Mouse (Mus musculus) embryonic facial prominence, embryonic 10.5 days (tissue): Measurements from ENCODE around the gene Pla2g4a. TPM values are rescaled to one million over a fixed set of nuclear protein-coding genes. Genes with fewer than 3 reads are reported as not detected.
"Not testable (repeated sequence)": the region's sequence is repeated elsewhere in the genome, so short reads cannot be mapped to it uniquely, and the experiment has no call there.

Experiments used
- DNase-seq: peaks from one replicate; pipeline ENCODE4 v3.0.0-alpha.2; 2017; ENCODE audit warnings: low spot score
- H3K27ac ChIP-seq: fragments of 300-500 bp; sonication (generic); replicated peaks from 2 replicates; pipeline ENCODE4 v1.5.1; 2016; ENCODE audit warnings: mild to moderate bottlenecking
- H3K27me3 ChIP-seq: fragments of 300-500 bp; sonication (generic); replicated peaks from 2 replicates; pipeline ENCODE4 v1.6.1; 2016; ENCODE audit warnings: low read depth, mild to moderate bottlenecking; ENCODE audit not compliant: poor library complexity, severe bottlenecking
- H3K36me3 ChIP-seq: fragments of 300-500 bp; sonication (generic); replicated peaks from 2 replicates; pipeline ENCODE4 v1.6.1; 2016; ENCODE audit warnings: mild to moderate bottlenecking, moderate library complexity
- H3K4me1 ChIP-seq: fragments of 300-500 bp; sonication (generic); 2 replicates; pipeline ENCODE4 v1.6.1; 2016
- H3K4me3 ChIP-seq: fragments of 300-500 bp; sonication (generic); 2 replicates; pipeline ENCODE4 v1.5.1; 2016; ENCODE audit warnings: mild to moderate bottlenecking, moderate library complexity
- H3K9me3 ChIP-seq: fragments of 300-500 bp; sonication (generic); 2 replicates; pipeline ENCODE4 v1.6.1; 2016; ENCODE audit warnings: mild to moderate bottlenecking
- WGBS: fragments of 180-500 bp; shearing (Covaris S2); methylation state at CpG from one replicate; pipeline ENCODE4 v1.1.7; 2016; 5-methylcytosine and 5-hydroxymethylcytosine counted together
- polyA plus RNA-seq: library from polyadenylated mRNA; unstranded; fragments of >200 nt; fragmentation: Nextera tagmentation; extraction: Ambion mirVana; gene quantifications from 2 replicates; pipeline ENCODE4 v1.2.1, GENCODE M21; 2016

Pla2g4a gene
- polyA plus RNA-seq, 1 experiment from 2014 or later, result 16.0 TPM

DNA sequence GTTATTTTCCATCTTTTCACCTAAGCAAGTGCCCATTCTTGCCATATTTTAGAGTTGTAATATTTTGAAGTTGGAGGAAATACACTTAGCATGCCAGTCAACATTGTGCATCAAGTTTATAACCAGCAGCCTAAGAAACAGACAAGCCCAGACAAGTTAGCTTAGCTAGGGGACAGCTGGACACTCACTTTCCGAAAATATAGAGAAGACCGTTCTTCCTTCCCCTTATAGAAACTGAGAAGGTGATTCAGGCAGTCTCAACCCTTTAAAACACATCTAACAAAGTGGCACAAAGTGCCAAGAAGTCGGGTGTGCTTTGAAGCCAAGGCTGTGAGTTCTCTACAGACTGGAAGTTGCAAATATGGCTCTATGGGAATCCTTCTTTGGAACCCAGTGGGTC is 10.4 kb downstream of the Pla2g4a start:
- no peaks in the 10 kb centered on the region for H3K9me3 ChIP-seq
- no peaks in the 10 kb centered on the region for H3K36me3 ChIP-seq
- H3K27me3 ChIP-seq, result no peaks in the 10 kb centered on the region
- no peak overlapping the region for H3K4me3 ChIP-seq
- DNase-seq, result no peak
- 86% methylated on average over 3 of the region's 3 CpGs for WGBS
- H3K27ac ChIP-seq, result no peak overlapping the region
- 0 out of 2 replicates have a peak, but pooled peaks cover 4% of the 10 kb centered on the region for H3K4me1 ChIP-seq

DNA sequence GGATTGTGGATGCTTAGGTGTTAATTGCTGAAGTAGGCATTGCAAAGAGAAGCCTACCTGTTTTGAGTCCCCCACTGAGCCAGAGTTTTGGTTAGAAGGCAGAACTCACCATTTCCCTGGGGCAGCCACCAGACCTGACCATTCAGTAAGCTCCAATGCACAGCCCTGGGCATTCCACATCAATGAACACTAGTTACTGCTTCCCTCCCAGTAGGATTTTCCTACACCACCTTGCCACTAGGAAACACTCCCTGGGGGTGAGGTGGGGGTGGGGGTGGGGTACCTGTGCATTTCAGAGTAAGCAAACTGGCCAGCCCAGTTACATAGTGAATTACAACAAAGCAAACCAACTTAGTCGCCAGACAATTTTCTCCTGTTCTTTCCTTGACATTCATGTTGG is 10.8 kb downstream of the Pla2g4a start:
- H3K27ac ChIP-seq, result no peak overlapping the region
- H3K27me3 ChIP-seq, result no peaks in the 10 kb centered on the region
- 79% methylated on average over 1 of the region's 1 CpGs for WGBS
- no peak for DNase-seq
- H3K4me3 ChIP-seq, result no peak overlapping the region
- 0 out of 2 replicates have a peak, but pooled peaks cover 4% of the 10 kb centered on the region for H3K4me1 ChIP-seq
- H3K9me3 ChIP-seq, result no peaks in the 10 kb centered on the region
- H3K36me3 ChIP-seq, result no peaks in the 10 kb centered on the region

DNA sequence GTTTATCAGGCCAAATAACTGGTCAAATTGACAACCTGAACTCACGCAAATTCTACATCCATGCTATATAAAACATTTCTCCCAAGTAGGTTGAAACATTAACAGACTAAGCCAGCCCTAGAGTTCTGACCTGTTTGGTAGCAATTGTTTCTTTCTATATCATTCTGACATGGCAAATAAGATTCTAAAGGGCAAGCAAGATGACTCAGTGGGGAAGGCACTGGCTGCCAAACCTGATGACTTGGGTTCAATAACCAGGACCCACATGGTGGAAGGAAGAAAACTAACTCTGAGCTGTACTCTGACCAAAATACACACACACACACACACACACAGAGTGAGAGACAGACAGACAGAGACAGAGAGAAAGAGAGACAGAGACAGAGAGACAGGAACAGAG is 11.8 kb downstream of the Pla2g4a start:
- Histone ChIP-seq H3K4me1 (0 out of 2 replicates have a peak, but pooled peaks cover 4% of the 10 kb centered on the region), H3K9me3 (no peaks in the 10 kb centered on the region), H3K27me3 (no peaks in the 10 kb centered on the region), H3K27ac (no peak overlapping the region), H3K4me3 (no peak overlapping the region), H3K36me3 (no peaks in the 10 kb centered on the region)
- WGBS, result 98% methylated on average over 1 of the region's 1 CpGs
- no peak for DNase-seq

DNA sequence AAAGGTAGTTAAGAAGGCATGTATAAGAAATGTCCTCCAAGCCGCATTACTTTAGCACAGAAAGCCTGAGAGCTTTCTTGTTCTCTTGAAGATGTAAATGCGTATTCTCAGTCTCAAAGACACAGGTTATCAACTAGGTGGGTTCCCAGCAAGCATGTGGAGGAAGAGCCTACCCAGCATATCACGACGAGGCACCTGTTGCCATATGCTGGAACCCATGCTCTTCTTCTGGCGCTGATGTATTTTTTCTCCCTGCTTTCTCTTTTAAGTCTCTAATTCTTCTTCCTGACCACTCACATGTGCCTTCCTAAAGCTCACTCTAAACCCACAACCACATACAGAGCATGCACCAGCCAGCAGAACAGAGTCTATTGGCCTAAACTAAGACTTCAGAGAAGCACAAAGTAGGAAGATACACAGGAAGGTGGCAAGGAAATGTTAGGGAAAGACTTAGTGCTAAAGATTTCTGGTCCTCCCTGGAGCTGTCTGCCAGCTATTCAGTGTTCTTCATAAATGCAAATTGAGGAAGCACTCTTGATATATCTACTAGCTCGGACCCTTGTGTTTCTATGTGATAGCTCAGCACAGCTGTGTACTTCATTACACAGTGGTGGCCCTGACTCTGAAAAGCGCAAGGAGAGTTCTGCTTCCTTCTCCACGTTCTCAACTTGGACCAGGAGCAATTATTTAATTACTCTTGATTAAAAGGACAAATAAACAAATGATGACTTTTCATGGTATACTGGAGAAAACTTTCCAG is 12.8 kb downstream of the Pla2g4a start:
- no peak for DNase-seq
- WGBS, result 87% methylated on average over 8 of the region's 8 CpGs
- H3K4me3 ChIP-seq, result no peak overlapping the region
- H3K4me1 ChIP-seq, result 0 out of 2 replicates have a peak, but pooled peaks cover 4% of the 10 kb centered on the region
- no peak overlapping the region for H3K27ac ChIP-seq
- no peaks in the 10 kb centered on the region for H3K9me3 ChIP-seq
- H3K36me3 ChIP-seq, result no peaks in the 10 kb centered on the region
- no peaks in the 10 kb centered on the region for H3K27me3 ChIP-seq

DNA sequence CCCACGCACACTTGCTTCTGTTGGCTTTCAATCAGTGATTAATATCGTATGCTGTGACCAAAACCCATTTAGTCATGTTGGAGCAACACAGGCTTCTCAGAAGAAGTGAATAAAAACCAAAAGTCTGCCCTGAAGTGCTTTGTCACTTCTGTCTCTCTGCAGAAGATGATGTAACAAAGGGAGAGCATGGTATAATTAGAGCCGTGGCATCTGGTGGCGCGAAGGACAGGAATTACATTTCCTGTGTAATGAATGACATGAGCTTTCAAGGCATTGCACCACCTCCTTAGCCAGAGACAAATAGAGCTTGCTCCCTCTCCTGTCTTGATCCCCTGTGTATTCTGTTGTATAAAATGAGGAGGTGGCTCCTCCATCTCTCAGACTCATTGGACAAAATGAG is 14.1 kb downstream of the Pla2g4a start:
- H3K4me1 ChIP-seq, result 0 out of 2 replicates have a peak, but pooled peaks cover 4% of the 10 kb centered on the region
- no peaks in the 10 kb centered on the region for H3K9me3 ChIP-seq
- no peaks in the 10 kb centered on the region for H3K27me3 ChIP-seq
- no peak overlapping the region for H3K27ac ChIP-seq
- WGBS, result 58% methylated on average over 5 of the region's 5 CpGs
- H3K4me3 ChIP-seq, result no peak overlapping the region
- H3K36me3 ChIP-seq, result no peaks in the 10 kb centered on the region
- DNase-seq, result no peak

DNA sequence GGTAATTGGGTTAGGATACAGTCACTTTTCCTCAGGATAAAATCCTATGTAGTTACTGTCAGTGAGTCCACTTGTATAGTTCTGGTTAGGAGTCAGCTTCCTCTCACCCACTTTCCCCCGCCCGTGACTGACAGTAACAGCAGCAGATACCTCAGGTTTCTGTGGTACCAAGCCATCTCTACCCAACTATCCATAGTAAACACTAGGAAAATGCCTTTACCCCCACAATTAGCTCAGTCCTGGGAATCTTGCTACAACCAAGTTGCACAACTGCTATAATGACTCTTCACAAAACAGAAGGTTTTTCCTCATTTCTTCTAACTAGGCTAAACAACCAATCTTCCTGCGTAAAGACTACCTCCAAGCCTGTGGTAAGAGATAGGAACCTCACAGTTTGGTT is 14.7 kb downstream of the Pla2g4a start:
- 0 out of 2 replicates have a peak, but pooled peaks cover 4% of the 10 kb centered on the region for H3K4me1 ChIP-seq
- 87% methylated on average over 3 of the region's 3 CpGs for WGBS

DNA sequence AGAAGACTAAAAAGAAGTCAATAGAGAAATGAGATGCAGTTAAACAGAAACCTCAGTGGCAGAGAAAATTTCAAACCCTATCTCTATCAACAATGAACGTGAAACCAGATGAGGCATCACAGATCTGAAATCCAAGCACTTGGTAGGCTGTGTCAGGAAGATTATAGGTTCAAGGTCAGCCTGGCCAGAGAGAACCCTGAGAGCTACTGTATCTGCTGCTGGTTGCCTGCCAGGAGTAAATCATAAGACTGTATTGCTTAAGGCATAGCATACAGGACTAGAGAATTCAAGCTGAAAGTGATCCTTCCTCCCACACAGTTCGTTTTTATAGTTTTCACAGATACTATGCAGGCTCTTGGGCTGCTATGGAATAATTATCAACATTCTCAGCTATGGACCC is 17.5 kb downstream of the Pla2g4a start:
- WGBS, result 75% methylated on average over 2 of the region's 2 CpGs
- H3K27me3 ChIP-seq, result no peaks in the 10 kb centered on the region
- no peaks in the 10 kb centered on the region for H3K36me3 ChIP-seq
- H3K9me3 ChIP-seq, result no peaks in the 10 kb centered on the region
- H3K4me1 ChIP-seq, result 0 out of 2 replicates have a peak, but pooled peaks cover 4% of the 10 kb centered on the region
- no peak overlapping the region for H3K4me3 ChIP-seq
- no peak overlapping the region for H3K27ac ChIP-seq
- DNase-seq, result no peak

More for the DNA sequence above, 14.7 kb downstream of the Pla2g4a start:
- no peaks in the 10 kb centered on the region for H3K9me3 ChIP-seq
- H3K27me3 ChIP-seq, result no peaks in the 10 kb centered on the region
- H3K36me3 ChIP-seq, result no peaks in the 10 kb centered on the region
- H3K4me3 ChIP-seq, result no peak overlapping the region
- no peak for DNase-seq
- no peak overlapping the region for H3K27ac ChIP-seq

DNA sequence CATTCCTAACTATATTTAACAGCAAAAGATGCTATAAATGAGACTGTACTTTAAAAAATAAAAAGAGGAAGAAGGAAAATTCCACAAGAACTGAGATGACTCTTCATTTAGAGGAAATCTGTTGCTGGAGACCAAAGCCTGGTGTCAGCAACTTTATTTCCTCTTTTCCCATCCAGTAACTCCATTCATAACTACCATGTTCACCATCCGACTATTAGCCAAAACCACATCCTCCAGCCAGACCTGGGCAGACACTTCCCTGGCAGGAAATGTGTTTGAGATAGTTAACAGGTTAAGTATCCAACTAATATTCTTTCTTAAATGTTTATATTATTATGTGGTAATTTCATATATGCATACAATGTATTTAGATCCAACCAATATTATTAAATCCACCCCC is 20.8 kb downstream of the Pla2g4a start:
- H3K9me3 ChIP-seq, result no peaks in the 10 kb centered on the region
- WGBS, result 83% methylated on average over 1 of the region's 1 CpGs
- no peaks in the 10 kb centered on the region for H3K27me3 ChIP-seq
- DNase-seq, result no peak
- no peak overlapping the region for H3K4me3 ChIP-seq
- no peaks in the 10 kb centered on the region for H3K36me3 ChIP-seq
- H3K4me1 ChIP-seq, result no peaks in the 10 kb centered on the region
- no peak overlapping the region for H3K27ac ChIP-seq

DNA sequence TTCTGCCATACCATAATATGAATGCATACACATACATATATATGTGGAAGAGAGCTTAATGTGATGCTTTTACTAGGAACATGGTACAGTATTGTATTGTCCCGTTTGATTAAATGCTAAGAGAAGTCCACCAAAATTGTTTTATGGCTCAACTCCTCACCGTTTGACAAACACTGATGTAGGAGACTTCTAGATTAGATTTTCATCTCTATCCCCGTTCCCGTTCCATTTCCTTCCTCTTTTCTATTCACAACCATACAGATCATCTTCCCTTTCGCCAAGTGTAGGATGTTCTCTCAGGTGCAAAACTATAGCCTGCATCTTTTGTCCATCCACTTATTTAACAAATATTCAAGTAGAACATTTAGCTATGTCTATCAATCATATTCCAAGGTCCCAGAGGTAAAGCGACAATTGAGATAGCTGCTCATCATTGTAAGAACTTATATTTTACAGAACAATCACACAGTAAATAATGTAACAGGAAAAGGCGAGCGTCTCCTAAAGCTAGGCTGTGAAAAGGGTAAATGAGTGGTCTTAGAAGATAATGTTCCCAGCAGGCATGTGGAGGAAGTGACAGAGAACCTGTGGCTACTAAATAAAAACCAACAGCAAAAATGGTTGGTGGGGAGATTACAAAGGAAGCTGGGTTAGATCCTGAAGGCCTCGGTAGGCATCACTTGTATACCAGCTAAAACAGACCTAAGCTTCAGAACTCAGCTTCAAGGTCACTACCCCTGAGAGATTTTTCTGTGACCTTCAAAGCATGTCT is 21.6 kb downstream of the Pla2g4a start:
- Histone ChIP-seq H3K27me3 (no peaks in the 10 kb centered on the region), H3K27ac (no peak overlapping the region), H3K4me3 (no peak overlapping the region), H3K36me3 (no peaks in the 10 kb centered on the region), H3K4me1 (no peaks in the 10 kb centered on the region), H3K9me3 (no peaks in the 10 kb centered on the region)
- DNase-seq, result no peak
- 89% methylated on average over 9 of the region's 9 CpGs for WGBS

DNA sequence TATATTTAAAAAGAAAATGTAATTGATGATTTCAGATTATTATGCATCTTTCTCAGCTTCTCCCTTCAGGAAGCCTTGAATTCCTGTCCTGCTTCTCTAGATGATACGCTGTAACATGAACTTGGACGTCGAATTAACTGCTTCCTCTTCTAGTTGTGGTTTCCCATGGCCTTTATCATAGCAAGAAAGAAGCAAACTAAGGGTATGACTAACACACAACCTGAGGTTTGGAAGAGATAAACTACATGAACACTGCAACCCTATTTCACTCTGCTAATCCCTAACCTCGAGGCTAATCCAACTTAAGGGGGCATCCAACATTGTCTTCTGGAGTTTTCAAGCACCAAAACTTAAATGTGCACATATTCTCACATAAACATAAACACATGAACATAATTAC is 23.3 kb downstream of the Pla2g4a start:
- no peak overlapping the region for H3K27ac ChIP-seq
- 86% methylated on average over 4 of the region's 4 CpGs for WGBS

DNA sequence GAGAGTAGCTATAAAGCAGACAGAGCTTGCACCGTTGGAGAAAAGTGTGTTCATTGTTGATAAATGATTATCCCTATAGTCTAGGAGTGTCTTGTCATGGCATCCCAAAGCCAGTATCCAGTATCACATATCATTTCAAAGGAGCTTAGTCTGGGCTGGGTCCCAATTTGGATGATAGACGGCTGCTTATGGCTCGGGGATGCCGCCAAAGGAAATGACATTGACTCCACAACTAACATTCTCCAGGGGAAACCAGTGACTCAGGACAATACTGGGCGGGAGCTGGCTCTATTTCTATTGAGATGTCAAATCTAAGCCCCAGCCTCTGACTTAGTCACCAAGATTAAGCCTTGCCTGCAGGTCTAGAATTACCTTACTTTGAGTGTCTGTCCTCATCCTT is 31.9 kb downstream of the Pla2g4a start:
- Histone ChIP-seq H3K27ac (no peak overlapping the region), H3K9me3 (no peaks in the 10 kb centered on the region), H3K4me1 (no peaks in the 10 kb centered on the region), H3K27me3 (no peaks in the 10 kb centered on the region), H3K4me3 (no peak overlapping the region), H3K36me3 (no peaks in the 10 kb centered on the region)
- 75% methylated on average over 5 of the region's 5 CpGs for WGBS
- DNase-seq, result no peak

More for the DNA sequence above, 23.3 kb downstream of the Pla2g4a start:
- no peaks in the 10 kb centered on the region for H3K9me3 ChIP-seq
- no peaks in the 10 kb centered on the region for H3K27me3 ChIP-seq
- no peak for DNase-seq
- no peaks in the 10 kb centered on the region for H3K4me1 ChIP-seq
- H3K4me3 ChIP-seq, result no peak overlapping the region
- no peaks in the 10 kb centered on the region for H3K36me3 ChIP-seq

DNA sequence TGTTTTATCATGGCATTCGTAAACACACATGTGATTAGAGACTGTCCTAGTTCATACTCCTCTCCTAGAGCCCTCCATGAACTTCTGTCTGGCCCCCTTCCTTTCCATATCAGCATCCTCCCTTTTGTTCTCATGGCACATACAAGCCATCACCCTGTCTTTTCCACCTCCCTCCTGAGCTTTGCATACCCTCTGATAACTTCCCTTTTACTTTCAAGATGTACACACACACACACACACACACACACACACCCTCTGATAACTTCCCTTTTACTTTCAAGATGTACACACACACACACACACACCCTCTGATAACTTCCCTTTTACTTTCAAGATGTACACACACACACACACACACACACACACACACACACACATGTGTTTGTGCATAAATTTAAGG is 37.4 kb downstream of the Pla2g4a start:
- H3K9me3 ChIP-seq, H3K4me3 ChIP-seq, H3K4me1 ChIP-seq, DNase-seq, H3K27ac ChIP-seq, H3K36me3 ChIP-seq, H3K27me3 ChIP-seq: not testable (repeated sequence)
- 92% methylated on average over 1 of the region's 1 CpGs for WGBS

DNA sequence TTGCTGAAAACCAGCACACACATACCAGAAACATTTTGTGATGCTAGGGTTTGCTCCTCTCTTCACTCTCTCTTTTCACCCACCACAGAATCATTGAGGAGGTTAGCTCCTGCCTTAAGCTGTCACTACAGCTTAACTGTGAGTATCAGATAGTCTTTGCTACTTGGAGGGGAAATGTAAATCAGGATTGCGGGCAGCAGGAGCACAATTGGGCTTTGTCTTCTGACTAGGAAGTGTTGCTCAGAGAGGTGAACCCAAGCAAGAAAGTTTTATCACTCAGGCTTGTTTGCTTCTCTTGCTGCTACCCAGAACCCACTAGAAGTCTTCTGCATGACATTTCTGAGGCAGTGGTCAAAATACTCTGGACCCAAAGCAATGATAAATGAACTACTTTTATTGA is 38.9 kb downstream of the Pla2g4a start:
- 0 out of 2 replicates have a peak, but pooled peaks cover 5% of the 10 kb centered on the region for H3K4me1 ChIP-seq
- no peaks in the 10 kb centered on the region for H3K27me3 ChIP-seq
- no peak overlapping the region for H3K4me3 ChIP-seq
- no peak overlapping the region for H3K27ac ChIP-seq
- no peaks in the 10 kb centered on the region for H3K9me3 ChIP-seq
- no peaks in the 10 kb centered on the region for H3K36me3 ChIP-seq
- 28% methylated on average over 1 of the region's 1 CpGs for WGBS
- no peak for DNase-seq
